Mouse (Mus musculus) intestine, embryonic 16.5 days (tissue): ENCODE measurements at regions not wholly inside any gene's neighbourhood (a gene's known extent, or its start where the extent isn't known, plus 50 kb on each side); places are given as distances from the start of the nearest gene placed in this dataset.

Experiments used
- ATAC-seq: fragments of 200-750 bp; cut with Nextera tagmentation; 2 replicates; pipeline ENCODE4 v1.8.0; 2017; ENCODE audit warnings: moderate TSS enrichment, moderate library complexity
- H3K27ac ChIP-seq: fragments of 300-500 bp; sonication (generic); 2 replicates; pipeline ENCODE4 v1.5.1; 2014; ENCODE audit warnings: mild to moderate bottlenecking, low read length
- H3K27me3 ChIP-seq: fragments of 300-500 bp; sonication (generic); replicated peaks from 2 replicates; pipeline ENCODE4 v1.6.1; 2014; ENCODE audit warnings: low read length, control low read depth, mixed read lengths; ENCODE audit not compliant: control insufficient read depth, insufficient read depth
- H3K36me3 ChIP-seq: fragments of 300-500 bp; sonication (generic); 2 replicates; pipeline ENCODE4 v1.6.1; 2014; ENCODE audit warnings: low read length, control low read depth; ENCODE audit not compliant: control insufficient read depth, insufficient read depth
- H3K4me1 ChIP-seq: fragments of 300-500 bp; sonication (generic); 2 replicates; pipeline ENCODE4 v1.6.1; 2014; ENCODE audit warnings: low read length, control low read depth, mixed read lengths; ENCODE audit not compliant: control insufficient read depth, insufficient read depth
- H3K4me2 ChIP-seq: fragments of 300-500 bp; sonication (generic); 2 replicates; pipeline ENCODE4 v1.6.1; 2014; ENCODE audit warnings: low read depth, low read length, control low read depth
- H3K4me3 ChIP-seq: fragments of 300-500 bp; sonication (generic); 2 replicates; pipeline ENCODE4 v1.5.1; 2014; ENCODE audit warnings: mild to moderate bottlenecking, low read length
- H3K9ac ChIP-seq: fragments of 300-500 bp; sonication (generic); 2 replicates; pipeline ENCODE4 v1.6.1; 2014; ENCODE audit warnings: low read depth, low read length
- H3K9me3 ChIP-seq: fragments of 300-500 bp; sonication (generic); 2 replicates; pipeline ENCODE4 v1.6.1; 2016; ENCODE audit warnings: low read length, control low read depth; ENCODE audit not compliant: control insufficient read depth
- WGBS: fragments of 180-500 bp; shearing (Covaris S2); extraction: QIAGEN DNeasy Blood & Tissue Kit; methylation state at CpG from one replicate; pipeline ENCODE4 v1.1.7; 2014; 5-methylcytosine and 5-hydroxymethylcytosine counted together

DNA sequence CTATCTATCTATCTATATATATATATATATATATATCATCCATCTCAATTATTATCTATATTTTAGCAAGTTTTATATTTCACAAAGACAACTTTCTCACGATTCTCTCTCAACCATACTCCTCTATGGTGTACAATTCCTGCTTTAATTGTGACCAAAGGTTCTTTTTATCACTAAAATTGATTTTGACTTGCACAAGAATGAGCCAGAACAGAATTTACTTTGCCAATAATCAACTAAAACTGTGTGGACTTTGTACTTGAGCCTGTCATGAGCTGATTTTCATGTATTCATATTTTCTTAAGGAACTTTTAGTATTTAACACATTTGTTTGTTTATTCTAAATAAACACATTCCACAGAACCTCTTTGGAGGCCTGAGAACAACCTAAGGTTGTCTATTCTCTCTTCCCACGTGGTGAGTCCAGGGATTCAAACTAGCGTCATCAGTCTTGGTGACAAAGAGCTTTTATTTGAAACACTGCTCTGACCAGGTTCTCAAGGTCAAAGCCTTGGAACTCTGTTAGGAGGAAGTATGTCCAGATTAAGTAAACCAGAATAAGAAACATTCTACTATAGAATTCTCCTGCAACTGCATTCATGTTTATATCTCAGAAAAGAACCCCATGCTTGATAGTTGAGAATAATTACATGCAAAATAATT lies 207.7 kb downstream of the Gm11146 start:
- Histone ChIP-seq H3K9ac (no peak overlapping the region), H3K27me3 (no peaks in the 10 kb centered on the region), H3K27ac (no peak overlapping the region; the same call in 1 of the 2 replicates), H3K9me3 (no peaks in the 10 kb centered on the region), H3K4me1 (0 out of 2 replicates have a peak, but pooled peaks cover 5% of the 10 kb centered on the region), H3K36me3 (no peaks in the 10 kb centered on the region), H3K4me2 (no peak overlapping the region), H3K4me3 (no peak overlapping the region)
- ATAC-seq: peak; percentile 81
- WGBS: 40% methylated on average over 3 of the region's 3 CpGs

DNA sequence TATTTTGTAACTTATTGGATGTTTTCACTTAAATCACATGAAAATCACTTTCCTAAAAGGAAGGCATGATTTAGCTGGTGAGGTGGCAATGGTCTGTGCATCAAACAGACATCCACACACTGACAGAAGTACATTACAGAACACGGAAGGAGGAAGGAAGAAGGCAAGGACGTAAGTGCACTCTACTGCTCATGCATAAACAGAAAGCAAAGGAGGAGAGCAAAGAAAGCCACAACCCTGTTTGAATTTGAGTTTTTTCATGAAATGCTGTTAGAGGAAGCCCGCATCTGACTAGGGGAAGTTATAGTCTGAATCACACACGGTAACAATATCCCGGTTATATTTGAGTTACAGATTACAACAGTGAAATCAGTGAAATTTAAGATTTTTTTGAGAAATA lies 208.4 kb downstream of the Gm11146 start:
- no peak overlapping the region; the same call in 1 of the 2 replicates for H3K27ac ChIP-seq
- 0 out of 2 replicates have a peak, but pooled peaks cover 5% of the 10 kb centered on the region for H3K4me1 ChIP-seq
- WGBS: 74% methylated on average over 5 of the region's 5 CpGs
- ATAC-seq: no peak
- H3K27me3 ChIP-seq: no peaks in the 10 kb centered on the region
- H3K4me3 ChIP-seq: no peak overlapping the region
- no peak overlapping the region for H3K4me2 ChIP-seq
- no peaks in the 10 kb centered on the region for H3K36me3 ChIP-seq
- no peaks in the 10 kb centered on the region for H3K9me3 ChIP-seq
- no peak overlapping the region for H3K9ac ChIP-seq

DNA sequence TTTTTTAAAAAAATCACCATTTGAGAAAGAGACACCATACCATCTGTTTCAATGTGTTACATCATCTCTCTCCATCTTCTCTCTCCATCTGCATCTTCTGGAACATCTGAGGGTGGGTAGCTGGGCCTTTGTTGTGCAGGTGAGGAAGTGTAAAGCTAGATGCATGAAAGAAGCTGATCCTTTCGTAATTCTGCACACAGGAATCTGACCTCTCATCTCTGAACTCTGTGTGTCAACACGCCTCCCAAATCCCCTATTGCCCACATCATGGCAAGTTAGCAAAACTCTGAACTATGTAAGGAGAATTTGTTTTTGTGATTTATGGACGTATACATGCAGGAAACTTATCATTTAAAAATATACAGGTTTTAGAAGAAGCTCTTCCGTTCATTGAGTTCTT lies 209.7 kb downstream of the Gm11146 start:
- no peak overlapping the region for H3K27ac ChIP-seq
- no peaks in the 10 kb centered on the region for H3K9me3 ChIP-seq
- H3K4me2 ChIP-seq: no peak overlapping the region
- no peaks in the 10 kb centered on the region for H3K36me3 ChIP-seq
- H3K4me1 ChIP-seq: 0 out of 2 replicates have a peak, but pooled peaks cover 5% of the 10 kb centered on the region
- no peaks in the 10 kb centered on the region for H3K27me3 ChIP-seq
- 63% methylated on average over 4 of the region's 4 CpGs for WGBS
- no peak overlapping the region for H3K4me3 ChIP-seq
- ATAC-seq: no peak
- no peak overlapping the region for H3K9ac ChIP-seq

DNA sequence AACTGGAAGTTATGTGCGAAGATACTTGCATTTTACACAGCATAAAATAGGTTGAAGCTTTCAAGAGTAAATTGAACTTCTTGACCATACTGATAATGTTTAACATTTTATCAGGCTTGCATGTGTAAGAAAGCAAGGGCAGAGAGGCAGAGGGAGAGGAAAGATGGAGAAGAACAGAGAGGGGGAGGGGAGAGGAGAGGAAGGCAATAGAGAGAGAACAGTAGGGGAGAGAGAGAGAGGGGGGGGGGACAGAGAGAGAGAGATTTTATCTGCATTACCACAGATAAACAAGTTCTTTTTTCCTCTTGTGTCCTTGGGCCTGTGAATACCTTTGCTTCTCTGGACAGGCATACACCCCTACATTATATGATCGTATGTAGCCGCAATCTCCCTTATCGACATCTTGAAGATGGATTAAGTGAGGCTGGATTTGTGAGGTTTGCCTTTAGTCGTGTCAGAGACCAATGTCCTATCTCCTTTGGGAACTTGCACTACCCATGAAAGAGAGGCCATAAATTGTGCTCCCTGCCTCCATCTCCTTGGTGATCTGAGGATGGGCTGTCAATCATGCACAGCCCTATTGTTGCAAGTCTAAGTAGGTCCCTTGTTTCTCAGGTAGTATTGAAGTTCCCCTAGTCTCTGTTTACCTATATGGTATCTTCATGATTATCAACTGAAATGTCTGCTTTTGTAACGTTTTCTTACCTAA lies 217.7 kb downstream of the Gm11146 start:
- no peak overlapping the region for H3K27ac ChIP-seq
- H3K4me1 ChIP-seq: no peaks in the 10 kb centered on the region
- 0 out of 2 replicates have a peak, but pooled peaks have one; percentile 11 for ATAC-seq
- H3K36me3 ChIP-seq: no peaks in the 10 kb centered on the region
- no peaks in the 10 kb centered on the region for H3K27me3 ChIP-seq
- no peak overlapping the region for H3K9ac ChIP-seq
- 56% methylated on average over 6 of the region's 6 CpGs for WGBS
- no peak overlapping the region for H3K4me3 ChIP-seq
- H3K9me3 ChIP-seq: no peaks in the 10 kb centered on the region
- no peak overlapping the region for H3K4me2 ChIP-seq

DNA sequence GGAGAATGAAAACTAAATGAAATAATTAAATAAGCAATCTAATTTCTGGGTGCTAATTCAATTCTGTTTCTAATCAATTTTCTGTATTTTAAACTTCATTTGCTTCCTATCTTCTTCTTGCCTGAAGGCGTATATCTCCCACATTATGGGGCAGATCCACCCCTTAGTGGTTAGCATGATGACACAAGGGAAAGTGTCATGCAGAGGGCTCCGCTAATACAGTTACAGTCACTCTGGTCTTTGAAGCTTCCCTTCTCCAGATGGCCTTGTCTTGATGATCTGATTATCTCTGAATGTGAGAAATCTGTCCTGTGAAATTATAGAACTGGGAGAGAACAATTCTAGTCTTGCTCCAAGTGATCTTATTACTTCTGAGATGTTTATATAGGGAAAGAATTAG lies 219.1 kb downstream of the Gm11146 start:
- Histone ChIP-seq H3K27me3 (no peaks in the 10 kb centered on the region), H3K36me3 (no peaks in the 10 kb centered on the region), H3K9ac (no peak overlapping the region), H3K27ac (no peak overlapping the region), H3K4me2 (no peak overlapping the region), H3K4me3 (no peak overlapping the region), H3K4me1 (no peaks in the 10 kb centered on the region), H3K9me3 (no peaks in the 10 kb centered on the region)
- WGBS: 82% methylated on average over 2 of the region's 2 CpGs
- ATAC-seq: no peak

DNA sequence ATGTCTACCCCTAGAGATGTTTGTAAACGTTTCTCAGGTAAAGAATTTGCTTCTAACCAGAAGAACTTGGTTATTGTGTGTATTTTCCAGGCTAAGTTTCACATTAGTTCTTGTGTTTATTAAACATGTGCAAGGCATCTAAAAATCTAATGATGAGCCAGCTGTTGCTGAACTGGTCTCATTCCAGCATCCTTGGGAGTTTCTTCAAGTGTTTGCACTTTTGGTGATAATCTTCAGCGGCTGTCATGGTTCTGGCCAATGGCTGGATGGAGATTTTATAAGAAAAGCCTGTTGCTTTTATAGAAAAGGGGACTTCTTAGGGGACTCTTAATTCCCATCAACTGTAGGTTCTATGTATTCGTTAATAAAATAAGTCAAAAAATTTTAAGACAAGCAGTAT lies 229.1 kb downstream of the Gm11146 start:
- H3K9ac ChIP-seq: no peak overlapping the region
- no peak for ATAC-seq
- WGBS: 67% methylated on average over 3 of the region's 3 CpGs
- no peaks in the 10 kb centered on the region for H3K4me1 ChIP-seq
- H3K27ac ChIP-seq: no peak overlapping the region
- no peaks in the 10 kb centered on the region for H3K9me3 ChIP-seq
- H3K4me3 ChIP-seq: no peak overlapping the region
- no peaks in the 10 kb centered on the region for H3K36me3 ChIP-seq
- H3K27me3 ChIP-seq: no peaks in the 10 kb centered on the region
- H3K4me2 ChIP-seq: no peak overlapping the region

DNA sequence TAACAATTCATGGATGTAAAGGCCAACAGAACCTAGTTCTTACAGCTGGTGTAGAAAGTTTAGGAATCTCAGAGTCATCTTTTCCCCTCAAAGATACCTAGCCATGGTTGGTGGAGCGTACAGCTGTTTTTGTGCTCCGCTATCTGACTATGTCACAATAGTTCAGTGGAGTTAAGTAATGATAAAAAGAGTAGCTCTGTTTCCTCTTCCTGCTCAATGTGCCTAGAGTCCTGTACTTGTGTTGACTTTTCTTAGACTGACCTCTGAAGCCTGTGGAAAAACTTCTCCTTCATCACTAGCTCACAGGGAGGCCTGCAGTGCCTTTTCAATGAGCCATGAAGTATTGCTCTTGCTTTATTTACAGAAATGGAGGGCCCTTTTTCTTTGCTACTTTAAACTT lies 232.1 kb downstream of the Gm11146 start:
- ATAC-seq: peak; percentile 68
- no peak overlapping the region for H3K4me3 ChIP-seq
- H3K36me3 ChIP-seq: no peaks in the 10 kb centered on the region

DNA sequence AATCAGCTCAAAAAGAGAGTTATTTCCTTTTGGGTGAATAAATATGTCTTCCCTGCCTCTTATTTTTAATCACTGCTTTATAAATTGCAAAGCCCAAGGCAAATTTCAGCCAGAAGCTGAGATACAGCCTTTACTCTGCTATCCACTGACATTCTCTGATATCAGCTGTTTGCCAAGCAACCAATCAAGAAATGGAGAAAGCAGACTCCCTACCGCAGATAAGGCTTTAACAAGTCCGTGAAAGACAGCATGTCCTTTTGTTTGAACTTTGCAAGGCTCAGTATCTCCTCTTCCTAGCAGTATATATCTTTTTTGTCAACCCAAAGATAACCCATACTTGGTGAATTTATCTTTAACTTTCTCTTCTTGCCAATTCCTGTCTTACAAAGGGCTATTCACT lies 236.6 kb downstream of the Gm11146 start:
- no peak overlapping the region for H3K27ac ChIP-seq
- H3K4me3 ChIP-seq: no peak overlapping the region
- no peaks in the 10 kb centered on the region for H3K9me3 ChIP-seq
- no peaks in the 10 kb centered on the region for H3K36me3 ChIP-seq
- no peaks in the 10 kb centered on the region for H3K27me3 ChIP-seq
- WGBS: 38% methylated on average over 2 of the region's 2 CpGs
- no peak overlapping the region for H3K9ac ChIP-seq
- H3K4me1 ChIP-seq: no peaks in the 10 kb centered on the region
- H3K4me2 ChIP-seq: no peak overlapping the region
- ATAC-seq: no peak

More for the DNA sequence above, 232.1 kb downstream of the Gm11146 start:
- WGBS: 78% methylated on average over 2 of the region's 2 CpGs
- no peak overlapping the region for H3K9ac ChIP-seq
- H3K9me3 ChIP-seq: no peaks in the 10 kb centered on the region
- H3K27me3 ChIP-seq: no peaks in the 10 kb centered on the region
- H3K4me1 ChIP-seq: no peaks in the 10 kb centered on the region
- H3K4me2 ChIP-seq: no peak overlapping the region
- no peak overlapping the region for H3K27ac ChIP-seq

DNA sequence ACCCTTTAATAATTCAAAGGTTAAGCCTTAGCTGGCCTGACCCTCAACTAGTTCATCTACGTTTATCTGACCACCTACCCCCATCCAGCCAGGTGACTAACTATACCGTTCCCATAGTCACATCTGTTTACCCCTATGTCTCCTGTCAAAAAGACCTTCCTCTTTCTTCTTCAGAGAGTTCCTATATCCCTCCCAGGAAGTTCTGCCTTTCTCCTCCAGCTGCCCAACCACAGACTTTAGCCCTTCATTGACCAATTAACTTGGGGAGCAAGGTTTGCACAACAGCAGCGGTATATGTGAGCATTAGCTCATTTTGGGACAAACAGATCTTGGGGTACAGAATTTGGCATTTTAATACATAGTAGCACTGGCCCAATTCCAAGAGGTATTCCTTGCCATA lies 237.5 kb downstream of the Gm11146 start:
- no peak for ATAC-seq
- Histone ChIP-seq H3K36me3 (no peaks in the 10 kb centered on the region), H3K4me3 (no peak overlapping the region), H3K9ac (no peak overlapping the region), H3K27ac (no peak overlapping the region), H3K4me2 (no peak overlapping the region), H3K4me1 (no peaks in the 10 kb centered on the region), H3K9me3 (no peaks in the 10 kb centered on the region), H3K27me3 (no peaks in the 10 kb centered on the region)
- 89% methylated on average over 3 of the region's 3 CpGs for WGBS
